Mouse (Mus musculus): ENCODE measurements around the gene Lmf1.

The Lmf1 gene

DNA sequence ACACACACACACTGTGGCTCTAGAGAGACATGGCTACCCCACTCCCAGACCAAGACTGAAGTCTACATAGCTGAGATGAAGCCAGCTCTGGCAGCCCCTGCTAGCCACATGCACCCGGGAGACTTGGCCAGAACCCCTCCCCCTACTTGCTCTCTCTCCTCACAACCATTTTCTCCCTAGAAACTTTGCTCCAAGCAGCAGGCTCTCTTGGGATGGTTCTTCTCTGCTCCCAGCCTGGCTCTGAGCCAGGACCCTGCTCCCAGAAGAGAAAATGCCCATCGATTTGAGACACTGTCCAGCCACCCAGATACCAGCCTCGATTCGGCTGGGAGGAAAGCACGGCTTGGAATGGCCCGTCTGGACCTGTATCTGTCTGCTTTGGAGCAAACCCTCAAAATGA is 13.6 kb upstream of the Lmf1 start:
- H3K4me1 ChIP-seq (replicated peaks; ENCODE audit: low read depth, low read length): peaks cover 36% of the 10 kb centered on the region
- peaks cover 77% of the 10 kb centered on the region for H3K27me3 ChIP-seq (ENCODE audit: insufficient read depth, low read length)
- no peak overlapping the region for H3K4me3 ChIP-seq (replicated peaks; ENCODE audit: low read length)
- no peaks in the 10 kb centered on the region for H3K9me3 ChIP-seq (ENCODE audit: low read length)
- TF ChIP-seq NANOG (IDR thresholded peaks at IDR 0.05; ENCODE audit: borderline replicate concordance, low read length) (no peak), CTCF (conservative IDR thresholded peaks at IDR 0.05; ENCODE audit: low read length) (no peak), POU5F1 (IDR thresholded peaks at IDR 0.05; ENCODE audit: borderline replicate concordance, low read length) (no peak)
- H3K36me3 ChIP-seq (ENCODE audit: insufficient read depth, low read length): no peaks in the 10 kb centered on the region

DNA sequence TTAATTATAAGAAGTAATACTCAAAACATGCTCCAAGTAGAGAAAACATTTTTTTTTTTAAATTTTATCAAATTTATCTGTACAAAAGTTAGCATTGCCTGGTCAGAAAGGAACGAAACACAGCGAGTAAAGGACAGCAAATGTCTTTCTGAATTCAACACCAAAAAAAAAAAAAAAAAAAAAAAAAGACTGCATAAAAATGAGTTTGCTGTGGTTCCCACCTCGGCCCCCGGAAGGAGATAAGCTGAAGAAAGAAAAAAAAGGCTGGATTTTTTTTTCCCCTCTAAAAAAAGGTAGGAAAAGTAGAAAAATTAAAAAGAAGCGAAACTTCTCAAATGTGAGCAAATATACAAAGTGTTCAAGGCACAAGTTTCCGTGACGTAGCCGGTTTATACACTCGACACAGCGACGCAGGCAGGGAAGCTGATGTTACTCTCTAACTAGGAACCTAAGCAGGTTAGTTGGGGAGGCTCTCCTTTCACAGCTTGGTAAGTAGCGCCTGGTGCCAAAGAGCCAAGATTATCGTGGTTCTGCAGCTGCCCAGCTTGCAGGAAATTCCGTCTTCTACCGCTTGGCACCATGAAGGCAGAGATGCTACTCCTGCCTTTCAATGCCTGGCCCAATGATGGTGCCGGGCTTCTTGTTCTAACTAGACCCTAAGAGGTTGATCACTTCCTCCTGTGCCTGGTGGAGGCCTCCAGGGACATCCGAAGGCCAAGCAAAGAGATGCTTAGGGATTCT is 12.9 kb upstream of the Lmf1 start:
- Histone ChIP-seq H3K27me3 (ENCODE audit: insufficient read depth, low read length) (peaks cover 72% of the 10 kb centered on the region), H3K4me1 (replicated peaks; ENCODE audit: low read depth, low read length) (peaks cover 31% of the 10 kb centered on the region), H3K9me3 (ENCODE audit: low read length) (no peaks in the 10 kb centered on the region), H3K4me3 (replicated peaks; ENCODE audit: low read length) (no peak overlapping the region), H3K36me3 (ENCODE audit: insufficient read depth, low read length) (no peaks in the 10 kb centered on the region)
- no peak for TF ChIP-seq CTCF (conservative IDR thresholded peaks at IDR 0.05; ENCODE audit: low read length)
- TF ChIP-seq NANOG (IDR thresholded peaks at IDR 0.05; ENCODE audit: borderline replicate concordance, low read length): no peak
- no peak for TF ChIP-seq POU5F1 (IDR thresholded peaks at IDR 0.05; ENCODE audit: borderline replicate concordance, low read length)

DNA sequence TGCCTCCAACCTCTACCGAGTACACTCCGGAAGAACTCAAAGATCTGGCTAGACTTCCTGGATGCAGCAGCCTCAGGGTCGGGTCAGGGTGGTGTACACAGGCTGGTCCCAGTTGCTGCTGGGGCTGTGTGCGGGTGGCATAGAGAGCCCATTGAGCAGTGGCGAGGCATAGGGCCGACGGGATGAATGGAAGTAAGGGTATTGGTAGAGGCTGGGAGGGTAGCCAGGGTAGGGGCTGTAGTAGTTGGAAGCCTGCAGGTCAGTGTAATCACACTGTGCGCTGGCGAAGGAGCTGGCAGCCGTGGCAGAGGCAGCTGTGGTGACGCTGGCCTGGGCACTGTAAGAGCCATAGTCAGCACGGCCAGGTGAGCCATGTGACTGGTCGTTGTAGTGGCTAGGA is 11.6 kb upstream of the Lmf1 start:
- H3K9me3 ChIP-seq (ENCODE audit: low read length): no peaks in the 10 kb centered on the region
- TF ChIP-seq POU5F1 (IDR thresholded peaks at IDR 0.05; ENCODE audit: borderline replicate concordance, low read length) (no peak), CTCF (conservative IDR thresholded peaks at IDR 0.05; ENCODE audit: low read length) (no peak), NANOG (IDR thresholded peaks at IDR 0.05; ENCODE audit: borderline replicate concordance, low read length) (no peak)
- peaks cover 79% of the 10 kb centered on the region for H3K27me3 ChIP-seq (ENCODE audit: insufficient read depth, low read length)
- H3K36me3 ChIP-seq (ENCODE audit: insufficient read depth, low read length): no peaks in the 10 kb centered on the region
- peaks cover 30% of the 10 kb centered on the region for H3K4me1 ChIP-seq (replicated peaks; ENCODE audit: low read depth, low read length)
- peak overlapping the region; percentile 72 for H3K4me3 ChIP-seq (replicated peaks; ENCODE audit: low read length)

DNA sequence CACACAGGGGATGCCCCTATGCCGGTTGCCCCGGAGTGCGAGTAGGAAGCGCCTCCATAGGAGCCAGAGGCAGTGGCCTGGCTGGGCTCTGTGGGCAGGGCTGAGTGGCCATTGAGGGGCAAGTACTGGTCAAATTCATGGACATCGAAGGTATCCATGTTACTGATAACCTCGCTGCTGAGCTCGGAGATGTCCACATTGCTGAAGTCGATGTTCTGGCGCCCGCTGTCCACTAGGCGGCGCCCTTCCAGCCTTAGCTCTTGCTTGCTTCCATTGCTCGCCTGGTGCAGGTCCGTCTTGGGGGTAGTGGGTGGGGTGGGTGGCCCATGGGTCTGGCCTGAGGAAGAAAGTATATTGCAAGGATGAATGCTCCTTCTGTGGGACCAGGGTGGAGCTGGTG is 11.1 kb upstream of the Lmf1 start:
- Histone ChIP-seq H3K4me1 (replicated peaks; ENCODE audit: low read depth, low read length) (peaks cover 30% of the 10 kb centered on the region), H3K36me3 (ENCODE audit: insufficient read depth, low read length) (no peaks in the 10 kb centered on the region), H3K27me3 (ENCODE audit: insufficient read depth, low read length) (peaks cover 84% of the 10 kb centered on the region), H3K9me3 (ENCODE audit: low read length) (no peaks in the 10 kb centered on the region), H3K4me3 (replicated peaks; ENCODE audit: low read length) (peak overlapping the region; percentile 72)
- TF ChIP-seq NANOG (IDR thresholded peaks at IDR 0.05; ENCODE audit: borderline replicate concordance, low read length) (no peak), CTCF (conservative IDR thresholded peaks at IDR 0.05; ENCODE audit: low read length) (peak; percentile 98)

DNA sequence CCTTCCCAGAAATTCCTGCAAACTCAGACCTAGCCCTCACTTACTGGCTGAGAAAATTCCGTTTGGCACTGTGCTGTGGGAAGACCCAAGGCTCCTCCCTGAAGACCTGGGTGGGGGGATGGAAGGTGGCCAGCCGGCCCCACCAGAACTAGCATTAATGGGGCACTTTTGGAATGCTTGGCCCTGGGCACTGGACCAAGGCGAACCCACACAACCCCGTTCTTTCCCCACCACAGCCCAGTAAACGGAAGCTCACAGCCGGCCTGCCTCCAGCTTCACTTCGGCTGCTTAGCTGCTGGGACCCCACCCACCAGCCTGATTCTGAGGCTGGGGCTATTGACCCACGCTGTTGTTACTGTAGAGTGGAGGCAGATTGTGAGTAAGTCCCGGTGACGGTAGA is 10.7 kb upstream of the Lmf1 start:
- no peak for TF ChIP-seq NANOG (IDR thresholded peaks at IDR 0.05; ENCODE audit: borderline replicate concordance, low read length)
- TF ChIP-seq CTCF (conservative IDR thresholded peaks at IDR 0.05; ENCODE audit: low read length): no peak
- TF ChIP-seq POU5F1 (IDR thresholded peaks at IDR 0.05; ENCODE audit: borderline replicate concordance, low read length): no peak
- H3K36me3 ChIP-seq (ENCODE audit: insufficient read depth, low read length): no peaks in the 10 kb centered on the region
- peaks cover 84% of the 10 kb centered on the region for H3K27me3 ChIP-seq (ENCODE audit: insufficient read depth, low read length)
- H3K4me3 ChIP-seq (replicated peaks; ENCODE audit: low read length): no peak overlapping the region
- no peaks in the 10 kb centered on the region for H3K9me3 ChIP-seq (ENCODE audit: low read length)
- peaks cover 30% of the 10 kb centered on the region for H3K4me1 ChIP-seq (replicated peaks; ENCODE audit: low read depth, low read length)

DNA sequence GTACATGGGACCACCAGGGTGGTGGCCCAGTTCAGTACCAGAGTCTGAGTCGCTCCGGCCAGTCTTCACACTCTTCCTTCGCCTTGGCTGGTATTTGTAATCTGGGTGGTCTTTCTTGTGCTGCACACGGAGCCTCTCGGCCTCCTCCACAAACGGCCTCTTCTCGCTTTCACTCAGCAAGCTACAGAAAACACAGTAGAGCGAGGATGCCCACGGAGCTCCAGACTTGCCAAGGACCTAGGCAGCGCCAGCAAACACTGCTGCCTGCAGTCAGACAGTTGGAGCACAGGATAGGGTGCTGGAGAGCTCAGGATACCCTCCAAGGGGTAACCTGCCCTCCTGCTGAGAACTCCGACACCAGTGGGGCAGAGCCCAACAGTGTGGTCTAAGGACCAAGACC is 10.0 kb upstream of the Lmf1 start:
- Histone ChIP-seq H3K4me3 (replicated peaks; ENCODE audit: low read length) (no peak overlapping the region), H3K36me3 (ENCODE audit: insufficient read depth, low read length) (no peaks in the 10 kb centered on the region), H3K9me3 (ENCODE audit: low read length) (no peaks in the 10 kb centered on the region), H3K27me3 (ENCODE audit: insufficient read depth, low read length) (peaks cover 84% of the 10 kb centered on the region), H3K4me1 (replicated peaks; ENCODE audit: low read depth, low read length) (peaks cover 31% of the 10 kb centered on the region)
- TF ChIP-seq CTCF (conservative IDR thresholded peaks at IDR 0.05; ENCODE audit: low read length) (no peak), NANOG (IDR thresholded peaks at IDR 0.05; ENCODE audit: borderline replicate concordance, low read length) (no peak)

DNA sequence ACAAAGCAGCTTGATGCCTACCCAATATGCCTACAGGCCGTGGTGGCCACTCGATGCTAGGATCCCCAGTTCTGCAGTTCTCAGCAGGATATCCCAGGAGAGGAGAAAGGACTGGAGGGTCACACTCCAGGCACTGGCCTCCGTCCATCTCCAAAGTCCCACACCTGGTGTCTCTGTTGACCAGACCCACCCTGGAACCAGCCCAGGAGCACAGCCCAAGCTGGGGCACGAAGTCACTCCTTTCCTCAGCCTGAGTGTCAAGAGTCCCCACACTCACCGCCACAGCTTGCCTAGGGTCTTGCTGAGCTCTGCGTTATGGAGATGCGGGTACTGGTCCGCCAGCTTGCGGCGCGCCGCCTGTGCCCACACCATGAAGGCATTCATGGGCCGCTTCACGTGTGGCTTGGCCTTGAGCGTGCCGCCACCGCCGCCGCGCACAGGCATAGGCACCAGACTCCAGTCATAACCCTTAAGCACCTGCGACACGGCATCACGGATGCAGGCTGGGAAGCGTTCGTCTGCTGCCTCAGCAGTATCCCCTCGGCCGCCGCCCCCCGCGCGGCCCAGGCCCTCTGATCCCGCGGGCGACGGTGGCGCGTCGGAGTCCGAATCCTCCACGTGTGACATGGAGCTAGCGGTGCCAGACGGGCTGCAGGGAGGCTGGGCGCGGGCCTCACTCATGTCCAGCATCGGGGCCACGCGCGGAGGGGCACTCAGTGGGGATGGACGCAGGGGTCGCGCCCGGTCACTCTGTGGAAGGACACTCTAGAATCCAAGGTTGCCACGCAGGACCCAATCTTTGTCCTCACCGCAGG is 8.8 kb upstream of the Lmf1 start:
- Histone ChIP-seq H3K36me3 (ENCODE audit: insufficient read depth, low read length) (no peaks in the 10 kb centered on the region), H3K9me3 (ENCODE audit: low read length) (no peaks in the 10 kb centered on the region), H3K4me3 (replicated peaks; ENCODE audit: low read length) (peak overlapping the region; percentile 83), H3K27me3 (ENCODE audit: insufficient read depth, low read length) (peaks cover 88% of the 10 kb centered on the region), H3K4me1 (replicated peaks; ENCODE audit: low read depth, low read length) (peaks cover 35% of the 10 kb centered on the region)
- no peak for TF ChIP-seq POU5F1 (IDR thresholded peaks at IDR 0.05; ENCODE audit: borderline replicate concordance, low read length)
- TF ChIP-seq CTCF (conservative IDR thresholded peaks at IDR 0.05; ENCODE audit: low read length): no peak
- no peak for TF ChIP-seq NANOG (IDR thresholded peaks at IDR 0.05; ENCODE audit: borderline replicate concordance, low read length)

DNA sequence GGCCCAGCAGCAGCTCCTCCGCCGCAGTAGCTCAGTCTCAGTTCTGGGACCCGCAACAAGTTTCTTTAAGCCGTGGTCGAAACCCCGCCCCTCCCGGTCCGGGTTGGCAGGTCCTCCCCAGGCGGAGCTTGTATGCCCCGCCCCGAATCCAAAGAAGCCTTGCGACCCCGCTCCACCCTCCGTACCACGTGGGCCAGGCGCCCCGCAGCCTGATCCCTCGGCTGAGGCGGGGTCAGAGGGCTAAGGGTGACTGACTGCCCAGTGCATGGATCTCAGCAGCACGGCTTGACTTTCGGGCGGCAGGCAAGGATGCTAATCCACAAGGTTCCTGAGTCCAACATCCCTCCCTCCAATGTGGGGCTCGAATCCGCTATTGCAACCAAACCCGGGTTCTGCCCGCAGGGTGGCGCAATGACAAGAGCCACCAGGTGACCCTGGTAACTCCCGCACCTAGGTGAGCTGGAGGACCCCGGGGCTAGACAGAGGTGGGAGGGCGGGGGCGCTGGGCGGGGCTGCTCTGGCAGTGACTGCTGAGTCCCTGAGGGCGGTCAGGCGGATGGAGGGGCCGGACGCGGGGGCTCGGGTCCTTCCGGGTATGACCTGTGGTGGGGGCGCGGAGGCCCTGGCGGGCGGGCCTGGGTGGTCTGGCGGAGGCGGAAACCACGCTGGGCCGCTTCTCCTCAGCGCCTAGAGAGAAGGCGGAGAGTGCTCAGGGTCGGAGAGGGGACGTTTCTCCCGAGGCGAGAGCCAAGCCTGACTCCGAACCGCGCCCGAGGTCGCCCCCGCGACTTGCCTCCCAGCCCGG is 8.0 kb upstream of the Lmf1 start, which contains the start of gene Sox8:
Sox8 (minus strand) TSS at position 39 of the 805 bp plus-strand sequence.
- TF ChIP-seq CTCF (conservative IDR thresholded peaks at IDR 0.05; ENCODE audit: low read length): peak; percentile 25
- no peak for TF ChIP-seq NANOG (IDR thresholded peaks at IDR 0.05; ENCODE audit: borderline replicate concordance, low read length)
- Histone ChIP-seq H3K36me3 (ENCODE audit: insufficient read depth, low read length) (no peaks in the 10 kb centered on the region), H3K9me3 (ENCODE audit: low read length) (no peaks in the 10 kb centered on the region), H3K4me3 (replicated peaks; ENCODE audit: low read length) (peak within 1 kb of the TSS; percentile 83), H3K4me1 (replicated peaks; ENCODE audit: low read depth, low read length) (peaks cover 35% of the 10 kb centered on the region), H3K27me3 (ENCODE audit: insufficient read depth, low read length) (peaks cover 90% of the 10 kb centered on the region)

All from E14TG2a.4 (cell line).